Mouse (Mus musculus) kidney, embryonic 16.5 days (tissue): ENCODE results near the gene Ntrk3. TPM values are rescaled to one million over a fixed set of nuclear protein-coding genes. Genes with fewer than 3 reads are reported as not detected.
A peak's percentile ranks its signal among the peaks of the same experiment; 100 is the strongest.

Source experiments
- ATAC-seq: fragments of 200-750 bp; cut with Nextera tagmentation; 2 replicates; pipeline ENCODE4 v1.8.0; 2017; ENCODE audit warnings: moderate TSS enrichment; ENCODE audit not compliant: low FRiP score, low TSS enrichment
- H3K27ac ChIP-seq: fragments of 300-500 bp; sonication (generic); 2 replicates; pipeline ENCODE4 v1.5.1; 2014; ENCODE audit warnings: low read length
- H3K27me3 ChIP-seq: fragments of 300-500 bp; sonication (generic); 2 replicates; pipeline ENCODE4 v1.6.1; 2014; ENCODE audit warnings: low read length, control low read depth, mixed read lengths; ENCODE audit not compliant: insufficient read depth
- H3K36me3 ChIP-seq: fragments of 300-500 bp; sonication (generic); 2 replicates; pipeline ENCODE4 v1.6.1; 2014; ENCODE audit warnings: low read length, control low read depth, mixed read lengths; ENCODE audit not compliant: insufficient read depth
- H3K4me1 ChIP-seq: fragments of 300-500 bp; sonication (generic); 2 replicates; pipeline ENCODE4 v1.6.1; 2014; ENCODE audit warnings: low read length, control low read depth, mixed read lengths; ENCODE audit not compliant: insufficient read depth
- H3K4me2 ChIP-seq: fragments of 300-500 bp; sonication (generic); replicated peaks from 2 replicates; pipeline ENCODE4 v1.6.1; 2014; ENCODE audit warnings: low read depth, low read length
- H3K4me3 ChIP-seq: fragments of 300-500 bp; sonication (generic); 2 replicates; pipeline ENCODE4 v1.5.1; 2014; ENCODE audit warnings: mild to moderate bottlenecking, low read length
- H3K9ac ChIP-seq: fragments of 300-500 bp; sonication (generic); replicated peaks from 2 replicates; pipeline ENCODE4 v1.6.1; 2014; ENCODE audit warnings: low read length
- H3K9me3 ChIP-seq: fragments of 300-500 bp; sonication (generic); 2 replicates; pipeline ENCODE4 v1.6.1; 2016; ENCODE audit warnings: low read length, control low read depth
- WGBS: fragments of 180-500 bp; shearing (Covaris S2); extraction: QIAGEN DNeasy Blood & Tissue Kit; methylation state at CpG from one replicate; pipeline ENCODE4 v1.1.7; 2014; 5-methylcytosine and 5-hydroxymethylcytosine counted together
- polyA plus RNA-seq: library from polyadenylated mRNA; unstranded; fragments of >200 nt; fragmentation: Nextera tagmentation; extraction: Ambion mirVana; gene quantifications from 2 replicates; pipeline ENCODE4 v1.2.1, GENCODE M21; 2015

The Ntrk3 gene
- polyA plus RNA-seq, result 2.8 and 3.4 TPM in 2 replicates

GRCm38 (mm10) chr7:78737614-78738210, at the start of gene Ntrk3:
TSS of gene Ntrk3 (minus strand) at chr7:78738012.
- no peak within 1 kb of the TSS for H3K9ac ChIP-seq
- no peak for ATAC-seq
- no peak within 1 kb of the TSS for H3K4me2 ChIP-seq
- no peak within 1 kb of the TSS for H3K4me3 ChIP-seq
- H3K27me3 ChIP-seq, result no peaks in the 10 kb centered on the region
- no peaks in the 10 kb centered on the region for H3K9me3 ChIP-seq
- 85% methylated on average over 5 of the region's 5 CpGs for WGBS
- no peaks in the 10 kb centered on the region for H3K36me3 ChIP-seq
- H3K4me1 ChIP-seq, result no peaks in the 10 kb centered on the region
- H3K27ac ChIP-seq, result no peak within 1 kb of the TSS

- ATAC-seq, result no peak
- H3K9me3 ChIP-seq, result no peaks in the 10 kb centered on the region
- no peak overlapping the region for H3K27ac ChIP-seq
- WGBS, result 78% methylated on average over 5 of the region's 5 CpGs
- H3K4me1 ChIP-seq, result peaks cover 14% of the 10 kb centered on the region
- no peak overlapping the region for H3K4me2 ChIP-seq
- H3K36me3 ChIP-seq, result peaks cover 24% of the 10 kb centered on the region
- H3K27me3 ChIP-seq, result no peaks in the 10 kb centered on the region
- no peak overlapping the region for H3K4me3 ChIP-seq
- no peak overlapping the region for H3K9ac ChIP-seq
Observed at GRCm38 (mm10) chr7:78785906-78786305, 48.1 kb upstream of the Ntrk3 start.

DNA sequence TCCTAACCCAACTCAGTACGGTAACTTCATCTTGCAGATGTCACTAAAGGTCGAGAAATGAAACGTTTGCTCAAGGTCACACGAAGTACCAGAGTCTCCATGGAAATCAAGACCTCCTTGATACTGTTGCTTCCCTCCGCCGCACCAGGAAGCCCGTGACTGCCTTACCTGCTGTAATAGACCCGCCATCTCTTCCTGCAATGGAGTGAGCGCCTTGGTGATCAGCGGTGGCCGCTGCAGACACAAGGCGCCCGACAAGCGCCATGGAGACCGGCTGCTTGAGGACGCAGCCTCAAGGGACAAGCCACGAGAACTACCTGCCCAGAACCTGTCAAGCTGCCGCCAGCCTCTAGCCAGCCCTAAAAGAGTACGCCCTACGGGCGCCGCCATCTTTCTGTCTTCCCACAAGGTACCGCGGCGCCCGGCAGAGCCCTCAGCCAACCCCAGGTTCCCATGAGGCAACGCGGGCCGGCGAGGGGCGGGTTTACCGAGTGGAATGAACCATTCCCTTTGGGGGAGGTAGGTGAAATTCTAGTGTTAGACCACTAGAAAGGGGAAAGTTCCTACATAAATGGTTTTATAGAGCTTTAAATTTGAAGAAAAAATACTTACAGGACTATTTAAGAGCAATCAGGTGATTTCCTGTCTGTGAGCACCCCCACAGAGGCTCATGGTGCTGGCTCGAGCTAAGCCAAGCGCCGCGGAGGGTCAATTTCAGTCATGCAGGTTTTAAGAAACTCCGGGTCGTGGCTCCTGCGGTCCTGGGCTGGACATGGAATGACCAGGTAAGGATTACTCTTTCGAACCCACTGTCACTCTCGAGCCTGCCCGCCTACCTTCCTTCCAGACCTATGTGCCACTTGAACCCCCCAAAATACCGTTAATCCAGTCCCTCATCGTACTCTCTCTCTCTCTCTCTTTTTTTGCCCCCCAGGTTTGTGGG, 45.1 kb upstream of the Ntrk3 start, which contains the start of the genes Mrps11 and Mrpl46:
Gene Mrps11, plus strand, starts transcription at position 481 of the 943 bp plus-strand sequence.
Gene Mrpl46, minus strand, starts transcription at position 893 of the 943 bp plus-strand sequence.
- under 1% methylated on average over 44 of the region's 44 CpGs for whole genome bisulfite sequencing

DNA sequence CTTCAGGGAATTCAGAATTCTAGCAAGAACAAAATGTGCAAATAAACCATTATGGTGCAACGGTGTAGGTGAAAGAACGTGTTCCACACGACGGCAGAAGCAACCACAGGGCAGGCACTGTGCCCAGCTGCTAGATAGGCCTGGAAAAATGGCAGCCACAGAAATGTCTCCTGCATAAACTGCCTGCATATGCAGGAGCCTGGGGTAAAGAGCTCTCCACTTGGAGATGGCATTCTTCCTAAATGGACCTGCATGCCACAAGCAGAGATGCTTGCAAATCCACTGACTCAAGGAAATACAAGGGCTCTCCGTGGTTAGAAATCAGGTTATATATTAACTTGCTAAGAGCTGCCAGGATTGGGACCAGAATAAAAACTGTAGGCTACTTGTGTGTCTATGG, 40.9 kb upstream of the Ntrk3 start:
- H3K9ac ChIP-seq, result no peak overlapping the region
- WGBS, result 92% methylated on average over 5 of the region's 5 CpGs
- no peak overlapping the region for H3K4me3 ChIP-seq
- H3K4me2 ChIP-seq, result no peak overlapping the region
- no peaks in the 10 kb centered on the region for H3K27me3 ChIP-seq
- no peaks in the 10 kb centered on the region for H3K9me3 ChIP-seq
- no peak overlapping the region for H3K27ac ChIP-seq
- ATAC-seq, result no peak
- H3K36me3 ChIP-seq, result peaks cover 34% of the 10 kb centered on the region
- H3K4me1 ChIP-seq, result peaks cover 9% of the 10 kb centered on the region

More for the DNA sequence above, 45.1 kb upstream of the Ntrk3 start, which contains the start of the genes Mrps11 and Mrpl46:
- peak within 1 kb of the TSS; percentile 85 for H3K9ac ChIP-seq
- H3K4me2 ChIP-seq, result peak within 1 kb of the TSS; percentile 74
- H3K27me3 ChIP-seq, result no peaks in the 10 kb centered on the region
- H3K36me3 ChIP-seq, result peaks cover 17% of the 10 kb centered on the region
- peaks cover 14% of the 10 kb centered on the region for H3K4me1 ChIP-seq
- no peaks in the 10 kb centered on the region for H3K9me3 ChIP-seq
- H3K27ac ChIP-seq, result peak within 1 kb of the TSS; percentile 60; the same call in 1 of the 2 replicates
- peak; percentile 97 for ATAC-seq
- H3K4me3 ChIP-seq, result peak within 1 kb of the TSS; percentile 97

GRCm38 (mm10) chr7:78770936-78771335, 33.1 kb upstream of the Ntrk3 start:
- Histone ChIP-seq H3K4me2 (no peak overlapping the region), H3K4me1 (no peaks in the 10 kb centered on the region), H3K9me3 (no peaks in the 10 kb centered on the region), H3K9ac (no peak overlapping the region), H3K27ac (no peak overlapping the region), H3K36me3 (peaks cover 24% of the 10 kb centered on the region), H3K4me3 (no peak overlapping the region), H3K27me3 (no peaks in the 10 kb centered on the region)
- no peak for ATAC-seq
- WGBS, result 89% methylated on average over 5 of the region's 5 CpGs

- 49% methylated on average over 7 of the region's 7 CpGs for WGBS
- Histone ChIP-seq H3K4me2 (no peak overlapping the region), H3K9ac (no peak overlapping the region), H3K9me3 (no peaks in the 10 kb centered on the region), H3K36me3 (peaks cover 8% of the 10 kb centered on the region; the same call in 1 of the 2 replicates), H3K4me3 (no peak overlapping the region), H3K27ac (peak overlapping the region; percentile 21; the same call in 1 of the 2 replicates), H3K27me3 (no peaks in the 10 kb centered on the region), H3K4me1 (no peaks in the 10 kb centered on the region)
- no peak for ATAC-seq
Observed at GRCm38 (mm10) chr7:78769075-78769652, 31.4 kb upstream of the Ntrk3 start.

DNA sequence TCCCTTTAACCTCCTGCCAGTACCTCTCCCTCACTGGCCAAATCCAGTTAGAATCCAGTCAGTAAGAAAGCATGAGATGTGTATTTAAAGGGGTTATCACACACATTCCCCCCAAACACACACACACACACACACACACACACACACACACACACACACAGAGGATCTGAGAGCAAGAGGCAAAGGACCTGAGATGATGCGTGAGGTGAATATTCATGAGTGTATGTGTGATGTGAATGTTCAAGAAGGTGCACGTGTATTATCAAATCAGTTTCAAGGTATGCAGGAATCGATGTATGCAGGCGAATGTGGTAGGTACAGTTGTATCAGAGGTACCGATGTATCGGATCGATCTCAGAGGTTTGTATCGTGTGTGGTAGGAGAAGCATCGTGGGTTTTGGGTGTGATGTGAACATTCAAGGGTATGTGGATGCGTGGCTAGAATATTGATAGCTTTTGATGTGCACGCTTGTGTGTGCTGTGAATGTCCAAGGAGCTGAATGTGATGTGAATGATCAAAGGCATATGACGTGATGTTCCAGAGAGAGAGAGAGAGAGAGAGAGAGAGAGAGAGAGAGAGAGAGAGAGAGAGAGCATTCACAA, 30.2 kb upstream of the Ntrk3 start:
- no peak overlapping the region for H3K27ac ChIP-seq
- no peaks in the 10 kb centered on the region for H3K4me1 ChIP-seq
- WGBS, result 92% methylated on average over 12 of the region's 12 CpGs
- no peaks in the 10 kb centered on the region for H3K9me3 ChIP-seq
- H3K36me3 ChIP-seq, result peaks cover under 1% of the 10 kb centered on the region; the same call in 1 of the 2 replicates
- H3K27me3 ChIP-seq, result no peaks in the 10 kb centered on the region
- H3K9ac ChIP-seq, result no peak overlapping the region
- no peak for ATAC-seq
- no peak overlapping the region for H3K4me3 ChIP-seq
- no peak overlapping the region for H3K4me2 ChIP-seq

DNA sequence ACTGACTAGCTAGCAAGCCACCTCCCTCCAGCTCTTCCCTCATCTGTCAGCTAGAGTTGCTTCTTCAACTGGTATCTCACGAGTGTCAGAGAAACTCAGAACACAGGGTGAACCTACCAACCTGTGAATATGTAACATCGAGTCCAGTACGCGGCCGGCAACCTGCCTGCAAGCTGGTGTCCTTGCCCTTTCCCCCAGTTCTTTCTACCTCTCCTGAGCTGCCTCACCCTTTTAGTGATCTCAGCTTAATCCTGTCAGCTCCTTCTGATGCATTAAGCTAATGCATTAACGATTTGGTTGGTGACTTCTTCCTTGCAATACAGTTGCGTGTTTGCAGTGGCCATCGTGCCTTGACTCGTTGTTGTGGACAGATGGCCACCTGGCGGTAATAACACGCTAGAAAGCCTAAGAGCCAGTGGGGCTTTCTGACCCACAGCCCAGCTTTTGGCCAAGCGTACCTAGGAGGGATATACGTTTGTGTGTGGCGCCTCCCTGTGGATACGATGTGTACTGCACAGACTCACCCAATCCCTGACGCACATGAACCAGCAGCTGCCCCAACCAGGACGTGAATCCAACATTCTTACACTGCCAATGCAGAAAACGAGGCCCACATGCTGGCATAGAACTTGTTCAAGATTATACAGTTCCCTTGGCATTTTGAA, 28.3 kb upstream of the Ntrk3 start:
- no peak overlapping the region for H3K4me3 ChIP-seq
- ATAC-seq, result peak; percentile 85; the same call in 1 of the 2 replicates
- no peaks in the 10 kb centered on the region for H3K9me3 ChIP-seq
- no peaks in the 10 kb centered on the region for H3K4me1 ChIP-seq
- H3K9ac ChIP-seq, result no peak overlapping the region
- H3K27ac ChIP-seq, result no peak overlapping the region
- 23% methylated on average over 18 of the region's 18 CpGs for WGBS
- H3K36me3 ChIP-seq, result no peaks in the 10 kb centered on the region
- no peak overlapping the region for H3K4me2 ChIP-seq
- no peaks in the 10 kb centered on the region for H3K27me3 ChIP-seq

- no peak for ATAC-seq
- 83% methylated on average over 5 of the region's 5 CpGs for WGBS
- Histone ChIP-seq H3K36me3 (no peaks in the 10 kb centered on the region), H3K27ac (no peak overlapping the region), H3K9ac (no peak overlapping the region), H3K4me2 (no peak overlapping the region), H3K9me3 (no peaks in the 10 kb centered on the region), H3K27me3 (no peaks in the 10 kb centered on the region), H3K4me1 (no peaks in the 10 kb centered on the region), H3K4me3 (no peak overlapping the region)
Observed at GRCm38 (mm10) chr7:78765215-78765631, 27.4 kb upstream of the Ntrk3 start.
